In genomic region chr5:75067125-75067756, GRCm38 (mm10) we compare ENCODE assay signal across 8 mouse cellular contexts. TPM values are rescaled to one million over a fixed set of nuclear protein-coding genes. Genes with fewer than 3 reads are reported as not detected.
DNase-seq lines count a peak whose midpoint lies in the region; ATAC-seq and TF ChIP-seq lines count a peak whose summit lies in the region.

No protein-coding gene starts in this region.

- H3K4me2 ChIP-seq in hindbrain, embryonic 11.5 days (replicated peaks; ENCODE audit: low read depth, low read length), result peak overlapping the region; percentile 64
- peak overlapping the region; percentile 74 for H3K4me2 ChIP-seq in midbrain, embryonic 16.5 days (ENCODE audit: low read length)

- H3K4me1 ChIP-seq in cortical plate, adult 2 months (ENCODE audit: control insufficient read depth, insufficient read depth, low read length), result no peaks in the 10 kb centered on the region
- peaks cover 7% of the 10 kb centered on the region for H3K4me1 ChIP-seq in hindbrain, embryonic 11.5 days (replicated peaks; ENCODE audit: control insufficient read depth, insufficient read depth, low read length)
- peaks cover 3% of the 10 kb centered on the region; the same call in 1 of the 2 replicates for H3K4me1 ChIP-seq in midbrain, embryonic 16.5 days (ENCODE audit: control insufficient read depth, insufficient read depth, low read length)

- peak overlapping the region; percentile 8 for H3K4me3 ChIP-seq in cortical plate, adult 2 months (ENCODE audit: insufficient read depth, low read length)
- H3K4me3 ChIP-seq in hindbrain, embryonic 11.5 days (ENCODE audit: low read depth, low read length), result peak overlapping the region; percentile 26
- peak overlapping the region; percentile 54 for H3K4me3 ChIP-seq in midbrain, embryonic 16.5 days (ENCODE audit: low read depth, low read length)

- peak; percentile 26 for DNase-seq in kidney, adult 18-20 months
- DNase-seq in kidney, adult 11 months, result no peak
- DNase-seq in hindbrain, embryonic 11.5 days (ENCODE audit: low spot score), result peak; percentile 73
- peak; percentile 61 for DNase-seq in liver
- DNase-seq in splenic B cell, adult 2 months (ENCODE audit: low read depth, low spot score), result peak; percentile 89
- DNase-seq in left cerebral cortex, adult 11 months (ENCODE audit: low spot score), result no peak

- TF ChIP-seq POLR2A in cortical plate, adult 2 months (IDR thresholded peaks at IDR 0.05; ENCODE audit: extremely low read depth, insufficient read depth, low read length), result no peak

- WGBS in hindbrain, embryonic 11.5 days, result 2% methylated on average over 30 of the region's 30 CpGs
- WGBS in midbrain, embryonic 16.5 days, result 1% methylated on average over 28 of the region's 30 CpGs

- TF ChIP-seq CTCF in cortical plate, adult 2 months (IDR thresholded peaks at IDR 0.05; ENCODE audit: extremely low read depth, insufficient read depth, low read length), result no peak

- no peak overlapping the region for H3K27ac ChIP-seq in cortical plate, adult 2 months (ENCODE audit: insufficient read depth, low read length)
- H3K27ac ChIP-seq in hindbrain, embryonic 11.5 days (ENCODE audit: low read depth, low read length), result no peak overlapping the region
- no peak overlapping the region for H3K27ac ChIP-seq in midbrain, embryonic 16.5 days (ENCODE audit: low read length)

- H3K36me3 ChIP-seq in hindbrain, embryonic 11.5 days (ENCODE audit: control insufficient read depth, insufficient read depth, low read length), result no peaks in the 10 kb centered on the region
- no peaks in the 10 kb centered on the region for H3K36me3 ChIP-seq in midbrain, embryonic 16.5 days (ENCODE audit: control insufficient read depth, insufficient read depth, low read length)
- no peaks in the 10 kb centered on the region for H3K36me3 ChIP-seq in splenic B cell, adult 2 months (ENCODE audit: control insufficient read depth, insufficient read depth, low read length, poor library complexity, severe bottlenecking)

- H3K9me3 ChIP-seq in hindbrain, embryonic 11.5 days (ENCODE audit: control insufficient read depth, low read length), result peaks cover 3% of the 10 kb centered on the region; the same call in 1 of the 2 replicates
- H3K9me3 ChIP-seq in midbrain, embryonic 16.5 days (replicated peaks; ENCODE audit: control insufficient read depth, low read length, poor library complexity, severe bottlenecking), result 0 out of 2 replicates have a peak, but pooled peaks cover 2% of the 10 kb centered on the region

- H3K27me3 ChIP-seq in hindbrain, embryonic 11.5 days (ENCODE audit: control insufficient read depth, insufficient read depth, low read length), result peaks cover 58% of the 10 kb centered on the region
- peaks cover 68% of the 10 kb centered on the region for H3K27me3 ChIP-seq in midbrain, embryonic 16.5 days (ENCODE audit: control insufficient read depth, insufficient read depth, low read depth, low read length)
- no peaks in the 10 kb centered on the region for H3K27me3 ChIP-seq in splenic B cell, adult 2 months (ENCODE audit: control insufficient read depth, insufficient read depth, low read length, poor library complexity, severe bottlenecking)

- ATAC-seq in hindbrain, embryonic 11.5 days (ENCODE audit: low FRiP score), result no peak
- peak; percentile 77 for ATAC-seq in midbrain, embryonic 16.5 days

- H3K9ac ChIP-seq in hindbrain, embryonic 11.5 days (ENCODE audit: low read depth, low read length), result 0 out of 2 replicates have a peak overlapping the region, but pooled peaks have one; percentile 15
- H3K9ac ChIP-seq in midbrain, embryonic 16.5 days (ENCODE audit: low read depth, low read length), result peak overlapping the region; percentile 63

RNA-seq across cellular contexts. Expression of gene Gsx2, which starts 8.2 kb away (rescaled TPM):
- polyA plus RNA-seq in cortical plate, adult 2 months (2012; rRNA removed), result 0.15 TPM in 2 replicates
- polyA plus RNA-seq in hindbrain, embryonic 11.5 days (2014; fragmentation: Nextera tagmentation; extraction: Ambion mirVana), result 5.5 and 6.0 TPM in 2 replicates
- polyA plus RNA-seq in midbrain, embryonic 16.5 days (2015; fragmentation: Nextera tagmentation; extraction: Ambion mirVana), result 0.16 and 0.18 TPM in 2 replicates

RNA-seq across cellular contexts. Expression of gene Chic2, which starts 22.7 kb away (rescaled TPM):
- polyA plus RNA-seq in cortical plate, adult 2 months (2012; rRNA removed), result 15.0 and 15.3 TPM in 2 replicates
- polyA plus RNA-seq in hindbrain, embryonic 11.5 days (2014; fragmentation: Nextera tagmentation; extraction: Ambion mirVana), result 50.9 and 52.3 TPM in 2 replicates
- polyA plus RNA-seq in midbrain, embryonic 16.5 days (2015; fragmentation: Nextera tagmentation; extraction: Ambion mirVana), result 26.2 and 28.1 TPM in 2 replicates

Comparison
In these comparisons a context has a peak if more than half of its experiments do, and no peak if none do; other contexts are left out.
1. DNase-seq: peak in kidney, adult 18-20 months (single experiment), hindbrain, embryonic 11.5 days (single experiment), liver (single experiment) and splenic B cell, adult 2 months (single experiment); none in kidney, adult 11 months (single experiment) and left cerebral cortex, adult 11 months (single experiment).
2. Peak in every context shown above with its lines, with median percentiles within 50 percentile points of each other: H3K4me3 ChIP-seq.